Mouse (Mus musculus): ENCODE data around the gene Tom1l2. TPM values are rescaled to one million over a fixed set of nuclear protein-coding genes. Genes with fewer than 3 reads are reported as not detected.

Tom1l2 gene
- polyA plus RNA-seq, 2 experiments, result 21.5 to 36.0 TPM

DNA sequence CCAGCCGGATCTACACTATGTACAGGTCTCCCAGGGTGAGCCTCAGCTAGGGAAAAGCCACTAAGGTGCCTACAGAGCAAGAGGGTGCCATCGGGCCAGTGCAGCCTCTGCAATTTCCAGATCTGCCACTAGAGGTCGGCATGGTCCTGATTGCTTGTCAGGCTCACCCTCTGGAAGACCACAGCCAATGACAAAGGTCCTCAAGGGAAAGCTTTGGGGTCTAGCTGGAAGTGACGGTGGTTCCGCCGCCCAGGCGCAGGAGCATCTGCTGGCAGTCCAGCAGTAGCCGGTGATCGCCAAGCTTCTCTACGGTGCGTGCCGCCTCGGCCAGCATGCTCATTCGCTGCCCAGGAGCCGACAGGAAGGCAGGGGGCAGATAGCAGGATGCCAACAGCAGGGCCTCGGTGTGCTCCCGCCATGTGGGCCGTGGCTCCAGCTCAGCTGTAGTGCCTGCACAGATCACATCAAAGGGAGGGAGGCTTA is 153.0 kb downstream of the Tom1l2 start:
- peaks cover 3% of the 10 kb centered on the region; the same call in 1 of the 2 replicates for H3K9me3 ChIP-seq (ENCODE audit: control insufficient read depth, low read length)
- peak; percentile 92 for DNase-seq (ENCODE audit: low spot score)
- H3K27ac ChIP-seq (replicated peaks; ENCODE audit: low read depth, low read length), result peak overlapping the region; percentile 58; the same call in 1 of the 2 replicates
- H3K36me3 ChIP-seq (ENCODE audit: control insufficient read depth, insufficient read depth, low read length), result peaks cover 79% of the 10 kb centered on the region
- no peak for TF ChIP-seq POLR2A (IDR thresholded peaks at IDR 0.05; ENCODE audit: borderline replicate concordance, extremely low read depth, insufficient read depth, insufficient read length)
- no peak overlapping the region for H3K4me2 ChIP-seq (replicated peaks; ENCODE audit: low read depth, low read length, severe bottlenecking)
- H3K4me3 ChIP-seq (replicated peaks; ENCODE audit: low read length), result no peak overlapping the region
- peaks cover 4% of the 10 kb centered on the region; the same call in 1 of the 2 replicates for H3K4me1 ChIP-seq (ENCODE audit: control insufficient read depth, insufficient read depth, low read length)
- 5% methylated on average over 18 of the region's 18 CpGs for WGBS
- H3K27me3 ChIP-seq (ENCODE audit: control insufficient read depth, insufficient read depth, low read length), result no peaks in the 10 kb centered on the region
- ATAC-seq (ENCODE audit: low FRiP score, low read depth), result peak; percentile 66
- peak overlapping the region; percentile 21; the same call in 1 of the 2 replicates for H3K9ac ChIP-seq (ENCODE audit: low read depth, low read length, severe bottlenecking)

DNA sequence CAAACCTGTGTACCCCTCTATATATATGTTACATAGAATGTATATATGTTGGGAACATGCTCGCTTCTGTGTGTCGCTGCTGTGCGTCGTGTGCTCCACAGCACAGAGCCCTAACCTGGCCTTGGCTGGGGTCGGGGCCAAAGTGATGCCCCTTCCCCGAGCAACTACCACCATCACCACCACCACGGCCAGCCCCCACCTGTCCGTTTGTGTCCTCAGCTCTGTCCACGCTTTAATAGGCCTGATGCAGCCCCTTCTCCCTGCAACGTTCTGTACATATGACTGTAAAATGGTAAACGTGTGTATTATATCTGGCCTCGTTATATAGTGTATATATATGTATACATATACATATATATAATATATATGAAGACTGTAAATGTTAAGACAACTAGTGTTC is 154.1 kb downstream of the Tom1l2 start:
- Histone ChIP-seq H3K4me2 (replicated peaks; ENCODE audit: low read depth, low read length, severe bottlenecking) (no peak overlapping the region), H3K36me3 (ENCODE audit: control insufficient read depth, insufficient read depth, low read length) (peaks cover 79% of the 10 kb centered on the region), H3K27me3 (ENCODE audit: control insufficient read depth, insufficient read depth, low read length) (no peaks in the 10 kb centered on the region), H3K4me3 (replicated peaks; ENCODE audit: low read length) (no peak overlapping the region), H3K27ac (replicated peaks; ENCODE audit: low read depth, low read length) (no peak overlapping the region), H3K9me3 (ENCODE audit: control insufficient read depth, low read length) (peaks cover 8% of the 10 kb centered on the region), H3K9ac (ENCODE audit: low read depth, low read length, severe bottlenecking) (no peak overlapping the region), H3K4me1 (ENCODE audit: control insufficient read depth, insufficient read depth, low read length) (peaks cover 4% of the 10 kb centered on the region; the same call in 1 of the 2 replicates)
- ATAC-seq (ENCODE audit: low FRiP score, low read depth) (no peak), DNase-seq (ENCODE audit: low spot score) (no peak)
- no peak for TF ChIP-seq POLR2A (IDR thresholded peaks at IDR 0.05; ENCODE audit: borderline replicate concordance, extremely low read depth, insufficient read depth, insufficient read length)
- WGBS, result 83% methylated on average over 12 of the region's 12 CpGs

DNA sequence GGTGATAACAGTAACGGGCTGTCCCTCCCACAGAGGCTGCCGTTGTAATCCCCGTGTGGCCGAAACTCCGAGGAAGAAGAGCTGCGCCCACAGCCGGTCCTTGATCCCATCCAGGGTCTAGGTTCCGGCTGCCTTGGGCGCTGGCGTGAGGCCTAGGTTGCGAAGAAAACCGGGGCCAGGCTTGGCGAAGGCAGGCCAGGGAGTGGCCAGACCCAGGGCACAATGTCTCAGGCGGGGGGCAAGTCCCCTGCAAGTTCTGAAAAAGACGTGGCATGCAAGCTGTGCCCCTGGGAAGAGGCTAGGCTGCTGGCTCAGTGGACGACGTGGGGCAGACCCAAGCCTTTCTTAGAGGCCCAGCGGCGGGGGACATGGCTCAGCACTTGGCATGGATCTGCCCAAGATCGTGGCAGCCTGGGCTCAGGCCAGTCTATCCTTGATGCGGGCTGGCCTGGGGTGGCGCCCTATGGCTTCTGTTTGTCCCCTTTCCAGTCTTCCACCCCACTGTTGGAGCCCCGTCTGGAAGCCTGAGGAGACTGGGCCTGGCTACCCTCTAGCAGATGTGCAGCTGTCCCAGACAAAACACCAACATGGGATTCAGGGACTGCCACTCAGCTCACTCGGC is 154.6 kb downstream of the Tom1l2 start:
- Histone ChIP-seq H3K4me2 (replicated peaks; ENCODE audit: low read depth, low read length, severe bottlenecking) (no peak overlapping the region), H3K4me3 (replicated peaks; ENCODE audit: low read length) (no peak overlapping the region), H3K9me3 (ENCODE audit: control insufficient read depth, low read length) (peaks cover 8% of the 10 kb centered on the region), H3K4me1 (ENCODE audit: control insufficient read depth, insufficient read depth, low read length) (peaks cover 4% of the 10 kb centered on the region; the same call in 1 of the 2 replicates), H3K27me3 (ENCODE audit: control insufficient read depth, insufficient read depth, low read length) (no peaks in the 10 kb centered on the region), H3K36me3 (ENCODE audit: control insufficient read depth, insufficient read depth, low read length) (peaks cover 79% of the 10 kb centered on the region), H3K9ac (ENCODE audit: low read depth, low read length, severe bottlenecking) (no peak overlapping the region), H3K27ac (replicated peaks; ENCODE audit: low read depth, low read length) (no peak overlapping the region)
- no peak for ATAC-seq (ENCODE audit: low FRiP score, low read depth)
- DNase-seq (ENCODE audit: low spot score), result no peak
- 84% methylated on average over 23 of the region's 24 CpGs for WGBS
- no peak for TF ChIP-seq POLR2A (IDR thresholded peaks at IDR 0.05; ENCODE audit: borderline replicate concordance, extremely low read depth, insufficient read depth, insufficient read length)

DNA sequence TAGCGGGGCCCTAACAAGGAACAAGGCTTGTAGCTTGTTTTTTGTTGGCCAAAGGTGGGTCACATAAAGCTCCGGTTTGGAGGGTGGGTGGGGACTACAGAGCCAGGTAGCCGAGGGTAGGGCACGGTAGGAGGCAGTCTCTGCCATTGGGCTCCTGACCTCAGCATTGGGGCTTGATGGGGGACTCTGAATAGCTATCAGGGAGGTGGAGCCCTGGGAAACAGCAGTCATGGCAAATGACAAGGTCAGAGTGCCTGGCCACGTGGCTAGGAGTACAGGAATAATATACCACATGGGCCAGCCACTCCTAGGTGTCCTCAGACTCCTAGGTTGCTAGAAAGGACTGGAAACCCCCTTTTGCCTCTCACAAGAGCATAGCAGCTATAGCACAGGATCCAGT is 156.4 kb downstream of the Tom1l2 start:
- Histone ChIP-seq H3K4me2 (replicated peaks; ENCODE audit: low read depth, low read length, severe bottlenecking) (no peak overlapping the region), H3K4me3 (replicated peaks; ENCODE audit: low read length) (no peak overlapping the region), H3K27ac (replicated peaks; ENCODE audit: low read depth, low read length) (no peak overlapping the region), H3K36me3 (ENCODE audit: control insufficient read depth, insufficient read depth, low read length) (peaks cover 79% of the 10 kb centered on the region), H3K9me3 (ENCODE audit: control insufficient read depth, low read length) (peaks cover 8% of the 10 kb centered on the region), H3K4me1 (ENCODE audit: control insufficient read depth, insufficient read depth, low read length) (peaks cover 4% of the 10 kb centered on the region; the same call in 1 of the 2 replicates), H3K27me3 (ENCODE audit: control insufficient read depth, insufficient read depth, low read length) (no peaks in the 10 kb centered on the region), H3K9ac (ENCODE audit: low read depth, low read length, severe bottlenecking) (no peak overlapping the region)
- TF ChIP-seq POLR2A (IDR thresholded peaks at IDR 0.05; ENCODE audit: borderline replicate concordance, extremely low read depth, insufficient read depth, insufficient read length), result no peak
- 76% methylated on average over 5 of the region's 5 CpGs for WGBS
- ATAC-seq (ENCODE audit: low FRiP score, low read depth) (no peak), DNase-seq (ENCODE audit: low spot score) (no peak)

DNA sequence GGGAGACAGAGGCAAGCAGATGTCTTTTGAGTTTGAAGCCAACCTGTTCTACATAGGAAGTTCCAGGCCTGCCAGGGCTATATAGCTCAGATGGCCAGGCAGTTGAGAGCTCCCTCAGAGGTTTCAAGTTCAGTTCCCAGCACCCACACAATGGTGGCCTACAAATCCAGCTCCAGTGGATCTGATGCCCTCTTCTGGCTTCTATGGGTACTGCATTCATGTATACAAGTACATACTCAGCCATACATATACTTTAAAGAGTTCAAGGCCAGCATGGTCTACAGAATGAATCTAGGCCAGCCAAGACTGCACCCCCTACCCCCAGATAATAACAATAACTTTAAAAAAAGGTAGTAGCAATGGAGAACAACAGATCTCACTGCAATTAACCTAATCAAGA is 157.6 kb downstream of the Tom1l2 start:
- no peak for TF ChIP-seq POLR2A (IDR thresholded peaks at IDR 0.05; ENCODE audit: borderline replicate concordance, extremely low read depth, insufficient read depth, insufficient read length)
- no peaks in the 10 kb centered on the region for H3K27me3 ChIP-seq (ENCODE audit: control insufficient read depth, insufficient read depth, low read length)
- DNase-seq (ENCODE audit: low spot score) (no peak), ATAC-seq (ENCODE audit: low FRiP score, low read depth) (no peak)
- H3K4me2 ChIP-seq (replicated peaks; ENCODE audit: low read depth, low read length, severe bottlenecking), result no peak overlapping the region
- H3K9me3 ChIP-seq (ENCODE audit: control insufficient read depth, low read length), result peaks cover 8% of the 10 kb centered on the region
- H3K9ac ChIP-seq (ENCODE audit: low read depth, low read length, severe bottlenecking), result no peak overlapping the region
- H3K36me3 ChIP-seq (ENCODE audit: control insufficient read depth, insufficient read depth, low read length), result peaks cover 79% of the 10 kb centered on the region
- H3K4me3 ChIP-seq (replicated peaks; ENCODE audit: low read length), result no peak overlapping the region
- H3K27ac ChIP-seq (replicated peaks; ENCODE audit: low read depth, low read length), result no peak overlapping the region
- peaks cover 4% of the 10 kb centered on the region; the same call in 1 of the 2 replicates for H3K4me1 ChIP-seq (ENCODE audit: control insufficient read depth, insufficient read depth, low read length)

All from limb, embryonic 14.5 days (tissue).